In the genomic region with DNA sequence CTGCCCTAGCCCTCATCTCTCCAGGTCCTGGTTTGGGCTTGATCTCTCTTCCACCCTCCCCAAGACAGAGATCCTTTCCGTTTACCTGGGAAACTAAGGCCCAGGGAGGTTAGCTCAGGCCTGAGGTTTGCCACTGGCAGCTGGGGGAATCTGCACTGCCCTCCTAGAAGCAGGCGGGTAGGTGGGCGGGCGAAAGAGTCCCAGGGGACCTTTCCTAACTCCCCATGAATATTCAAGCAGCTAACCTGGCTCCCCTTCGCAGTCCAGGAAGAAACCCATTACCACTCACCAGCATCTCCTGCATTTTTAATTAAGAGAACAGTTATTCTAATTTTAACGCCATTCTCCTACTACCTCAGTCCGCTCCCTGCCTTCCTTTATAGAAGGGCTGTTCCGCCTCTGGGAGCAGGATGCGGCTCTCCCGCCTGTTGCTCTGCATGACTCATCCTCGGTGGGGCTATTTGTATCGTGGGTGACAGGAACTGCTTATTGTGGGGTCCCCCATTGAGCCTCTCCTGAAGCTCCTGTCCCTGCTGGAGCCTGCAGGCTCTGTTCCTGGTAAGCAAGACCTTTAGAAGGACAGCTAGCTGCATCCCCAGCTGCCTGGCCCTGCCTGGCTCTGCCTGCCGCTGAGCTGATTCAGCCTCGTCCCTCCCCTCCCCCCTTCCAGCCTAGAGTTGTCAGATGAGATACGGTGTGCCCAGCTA, we compare ENCODE assay signal across 9 mouse cellular contexts. TPM values are rescaled to one million over a fixed set of nuclear protein-coding genes. Genes with fewer than 3 reads are reported as not detected.
DNase-seq lines count a peak whose midpoint lies in the region; ATAC-seq and TF ChIP-seq lines count a peak whose summit lies in the region.
"Had no signal": no experiment of that assay in that cellular context is flagged by ENCODE, and none has a peak within 500 bp of the region (broad histone marks: within the 10 kb centered on the region; RNA-seq: fewer than 3 reads in every experiment).

No protein-coding gene starts in this region.

- H3K4me2 ChIP-seq in heart, embryonic 12.5 days: peak overlapping the region; percentile 55
- H3K4me2 ChIP-seq in midbrain, postnatal 0 days (ENCODE audit: low read depth, low read length, poor library complexity, severe bottlenecking): peak overlapping the region; percentile 34

- peaks cover 2% of the 10 kb centered on the region; the same call in 1 of the 2 replicates for H3K27me3 ChIP-seq in heart, embryonic 12.5 days (replicated peaks)
- H3K27me3 ChIP-seq in midbrain, postnatal 0 days (ENCODE audit: insufficient read depth, low read length): no peaks in the 10 kb centered on the region
- H3K27me3 ChIP-seq: Patski had no signal

- DNase-seq in heart, postnatal 36 days: no peak
- peak; percentile 35 for DNase-seq in NIH3T3 (ENCODE audit: low read depth)
- DNase-seq in layer of hippocampus, postnatal 14 days (ENCODE audit: low spot score in 2 of 2): peak; percentile 21 to 22
- DNase-seq in midbrain, postnatal 0 days (ENCODE audit: low spot score): peak; percentile 47
- DNase-seq in thymus, postnatal 4 days: no peak
- DNase-seq in thymus, postnatal 36 days: no peak

- H3K4me1 ChIP-seq in heart, embryonic 12.5 days (replicated peaks): peaks cover 36% of the 10 kb centered on the region
- H3K4me1 ChIP-seq in midbrain, postnatal 0 days (ENCODE audit: insufficient read depth, low read length): no peaks in the 10 kb centered on the region

- H3K9me3 ChIP-seq in heart, embryonic 12.5 days (replicated peaks): no peaks in the 10 kb centered on the region
- no peaks in the 10 kb centered on the region for H3K9me3 ChIP-seq in midbrain, postnatal 0 days (ENCODE audit: low read length)

- intact Hi-C loops in heart, postnatal 36 days (cut with DNase I): no loop called here

- peak overlapping the region; percentile 10 for H3K4me3 ChIP-seq in heart, embryonic 12.5 days
- H3K4me3 ChIP-seq in midbrain, postnatal 0 days (ENCODE audit: low read depth, low read length): no peak overlapping the region

- H3K9ac ChIP-seq in heart, embryonic 12.5 days: peak overlapping the region; percentile 21; the same call in 1 of the 2 replicates
- H3K9ac ChIP-seq in midbrain, postnatal 0 days (replicated peaks; ENCODE audit: low read length, poor library complexity, severe bottlenecking): no peak overlapping the region

- WGBS in heart, embryonic 12.5 days: 17% methylated on average over 15 of the region's 15 CpGs
- 9% methylated on average over 15 of the region's 15 CpGs for WGBS in midbrain, postnatal 0 days

- H3K36me3 ChIP-seq in heart, embryonic 12.5 days: no peaks in the 10 kb centered on the region
- no peaks in the 10 kb centered on the region for H3K36me3 ChIP-seq in midbrain, postnatal 0 days (ENCODE audit: insufficient read depth, low read length)

- no peak for TF ChIP-seq CTCF in midbrain, postnatal 0 days (IDR thresholded peaks at IDR 0.05)

- ATAC-seq in heart, embryonic 12.5 days (ENCODE audit: insufficient number of reproducible peaks, low FRiP score): peak; percentile 74
- ATAC-seq in frontal cortex, adult (ENCODE audit: low TSS enrichment): peak; percentile 86
- peak; percentile 50; the same call in 1 of the 2 replicates for ATAC-seq in midbrain, postnatal 0 days (ENCODE audit: low FRiP score)
- ATAC-seq: Patski had no signal

- peak overlapping the region; percentile 20; the same call in 1 of the 2 replicates for H3K27ac ChIP-seq in heart, embryonic 12.5 days (ENCODE audit: poor library complexity, severe bottlenecking)
- no peak overlapping the region for H3K27ac ChIP-seq in midbrain, postnatal 0 days (ENCODE audit: low read depth, low read length)

RNA-seq across cellular contexts. Expression of a gene that starts 12.5 kb away (rescaled TPM):
- polyA plus RNA-seq in heart, embryonic 12.5 days (2016; fragmentation: Nextera tagmentation; extraction: Ambion mirVana): 18.7 and 20.8 TPM in 2 replicates
- total RNA-seq in heart, postnatal 36 days (2021): 100 to 1,000 TPM; 135 to 142 TPM
- 100 to 1,000 TPM; 220 to 234 TPM for total RNA-seq in layer of hippocampus, postnatal 14 days (2021)
- 149 and 151 TPM in 2 replicates for total RNA-seq in midbrain, postnatal 0 days (2014; rRNA removed)
- polyA plus RNA-seq in midbrain, postnatal 0 days (2015; fragmentation: Nextera tagmentation; extraction: Ambion mirVana): 29.0 and 34.5 TPM in 2 replicates

Comparison
In these comparisons a context has a peak if more than half of its experiments do, and no peak if none do; other contexts are left out.
1. DNase-seq: peak in NIH3T3 (single experiment), layer of hippocampus, postnatal 14 days (2 of 2) and midbrain, postnatal 0 days (single experiment); none in heart, postnatal 36 days (0 of 2), thymus, postnatal 4 days (single experiment) and thymus, postnatal 36 days (0 of 2).
2. Peak in every context shown above with its lines, with median percentiles within 50 percentile points of each other: ATAC-seq.